Mouse (Mus musculus) layer of hippocampus, postnatal 10 days (tissue): ENCODE measurements around the gene Gm20388. TPM values are rescaled to one million over a fixed set of nuclear protein-coding genes. Genes with fewer than 3 reads are reported as not detected.

Source experiments
- DNase-seq, 2 experiments: peaks; one replicate each; pipeline ENCODE4 v3.0.0; 2021; ENCODE audit warnings: low spot score in 2 of 2
- total RNA-seq, 2 experiments: library from RNA; stranded (reverse); gene quantifications; 2 replicates each; pipeline ENCODE4 v1.2.3; 2021

Gm20388 gene
- total RNA-seq, 2 experiments from 2014 or later, result not detected

- no peak for DNase-seq
Measured at GRCm38 (mm10) chr8:120550430-120550829, 639.8 kb downstream of the Gm20388 start.

DNA sequence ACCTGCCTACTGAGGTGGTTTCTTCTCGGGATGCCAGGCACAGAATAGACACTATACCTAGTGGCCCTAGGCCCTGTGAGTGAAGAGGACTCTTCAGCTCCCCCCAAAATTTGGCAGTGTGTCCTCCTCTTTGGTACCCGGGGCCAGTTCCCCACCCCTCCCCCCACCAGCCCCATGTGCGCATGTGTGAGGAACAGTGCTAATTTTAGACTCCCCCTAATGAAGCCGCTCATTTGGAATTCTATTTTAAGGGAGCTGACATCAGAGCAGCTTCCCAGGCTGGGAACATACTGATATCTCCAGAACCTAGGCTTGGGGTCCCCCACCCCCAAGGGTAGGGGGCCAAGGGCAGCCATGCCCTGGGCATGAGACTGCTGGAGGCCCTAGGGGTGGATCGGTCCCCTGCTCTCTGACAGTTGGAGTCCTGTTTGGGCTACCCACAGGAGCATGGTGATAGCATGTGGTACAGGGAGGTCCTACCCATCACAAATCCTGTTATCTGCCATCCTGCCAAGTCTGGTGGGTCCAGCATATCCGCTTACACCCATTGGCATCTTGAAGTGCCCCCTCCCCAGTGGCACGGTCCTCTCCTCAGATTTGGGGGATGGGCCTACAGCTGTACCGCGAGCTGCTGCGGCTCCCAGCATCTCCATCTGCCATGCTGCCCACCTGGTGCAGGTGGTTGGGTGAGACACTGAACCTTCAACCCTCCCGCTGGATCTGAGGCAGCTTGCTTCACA, 640.5 kb downstream of the Gm20388 start:
- no peak for DNase-seq

DNA sequence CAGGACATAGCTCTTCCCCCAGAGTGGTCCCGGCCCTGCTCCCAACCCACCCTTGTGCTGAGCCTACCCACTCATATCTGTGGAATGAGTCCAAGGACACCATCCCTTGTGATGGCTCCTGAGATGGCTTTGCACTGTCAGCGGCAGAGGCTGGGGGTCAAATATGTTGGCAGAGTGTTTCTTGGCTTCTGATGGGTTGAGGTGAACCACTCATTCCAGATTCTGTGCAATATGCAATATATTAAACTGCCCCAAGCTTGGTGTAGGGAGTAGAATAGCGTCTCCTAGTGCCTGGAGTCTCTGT, 641.0 kb downstream of the Gm20388 start:
- no peak for DNase-seq

- DNase-seq, result no peak
Measured at GRCm38 (mm10) chr8:120552509-120552908, 641.9 kb downstream of the Gm20388 start.

- DNase-seq, result no peak
Measured at GRCm38 (mm10) chr8:120553441-120554123, 642.9 kb downstream of the Gm20388 start.

GRCm38 (mm10) chr8:120554466-120555039, 643.9 kb downstream of the Gm20388 start:
- DNase-seq, result no peak

DNA sequence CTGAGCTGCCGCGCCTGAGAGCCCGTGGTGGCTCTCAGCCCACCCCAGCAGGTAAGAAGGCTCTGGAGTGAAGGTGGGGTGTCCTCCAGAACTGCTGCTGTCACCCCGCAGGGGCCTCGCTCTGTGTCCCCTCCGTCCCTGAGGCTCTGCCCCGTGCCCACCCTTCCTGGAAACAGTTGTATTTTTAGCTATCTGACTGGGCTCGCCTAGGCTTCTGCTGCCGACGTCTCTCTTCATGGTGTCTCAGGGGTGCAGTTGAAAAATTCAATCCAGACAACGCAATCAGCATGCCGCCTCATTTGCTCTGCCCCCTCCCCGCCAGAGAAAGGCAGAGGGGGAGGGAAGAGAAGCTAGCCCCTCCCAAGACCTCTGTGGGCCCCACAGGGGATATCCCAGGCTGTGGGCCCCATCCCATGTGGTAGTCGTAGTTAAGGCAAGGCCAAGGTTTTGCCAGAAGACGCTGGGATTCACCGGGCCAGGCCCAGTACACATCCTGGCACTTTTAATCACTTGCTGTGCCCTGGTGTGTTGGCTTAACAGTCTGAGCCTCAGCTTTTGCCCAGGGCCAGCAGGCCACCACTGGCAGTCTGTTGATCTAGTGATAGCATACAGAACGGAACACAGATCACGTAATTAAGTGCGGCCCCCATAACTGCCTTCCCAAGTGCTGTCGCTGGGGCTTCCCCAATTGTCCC, 645.7 kb downstream of the Gm20388 start:
- no peak for DNase-seq

GRCm38 (mm10) chr8:120557170-120557965, 646.7 kb downstream of the Gm20388 start:
- DNase-seq, result peak; percentile 78 to 84

GRCm38 (mm10) chr8:120558162-120558561, 647.5 kb downstream of the Gm20388 start:
- no peak for DNase-seq

- peak; percentile 69 to 73 for DNase-seq
Measured at GRCm38 (mm10) chr8:120559654-120560053, 649.0 kb downstream of the Gm20388 start.

DNA sequence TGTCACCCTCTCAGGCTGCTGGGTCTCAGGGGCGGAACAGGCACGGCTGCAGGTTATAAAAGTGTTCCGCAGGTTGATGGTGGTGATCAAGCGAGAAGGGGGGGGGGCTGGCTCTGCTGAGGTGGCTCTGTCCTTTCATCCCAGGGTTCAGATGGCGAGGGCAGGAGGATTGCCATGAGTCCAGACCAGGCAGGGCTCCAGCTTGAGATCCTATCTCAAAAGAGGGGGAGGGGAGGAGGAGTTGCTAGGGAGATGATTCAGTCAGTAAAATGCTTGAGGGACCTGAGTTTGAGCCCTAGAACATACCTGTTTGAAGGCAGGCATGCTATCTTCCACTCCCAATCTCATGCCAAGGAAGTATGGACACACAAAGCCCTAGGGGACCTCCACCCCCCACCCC, 649.9 kb downstream of the Gm20388 start:
- DNase-seq, result no peak

DNA sequence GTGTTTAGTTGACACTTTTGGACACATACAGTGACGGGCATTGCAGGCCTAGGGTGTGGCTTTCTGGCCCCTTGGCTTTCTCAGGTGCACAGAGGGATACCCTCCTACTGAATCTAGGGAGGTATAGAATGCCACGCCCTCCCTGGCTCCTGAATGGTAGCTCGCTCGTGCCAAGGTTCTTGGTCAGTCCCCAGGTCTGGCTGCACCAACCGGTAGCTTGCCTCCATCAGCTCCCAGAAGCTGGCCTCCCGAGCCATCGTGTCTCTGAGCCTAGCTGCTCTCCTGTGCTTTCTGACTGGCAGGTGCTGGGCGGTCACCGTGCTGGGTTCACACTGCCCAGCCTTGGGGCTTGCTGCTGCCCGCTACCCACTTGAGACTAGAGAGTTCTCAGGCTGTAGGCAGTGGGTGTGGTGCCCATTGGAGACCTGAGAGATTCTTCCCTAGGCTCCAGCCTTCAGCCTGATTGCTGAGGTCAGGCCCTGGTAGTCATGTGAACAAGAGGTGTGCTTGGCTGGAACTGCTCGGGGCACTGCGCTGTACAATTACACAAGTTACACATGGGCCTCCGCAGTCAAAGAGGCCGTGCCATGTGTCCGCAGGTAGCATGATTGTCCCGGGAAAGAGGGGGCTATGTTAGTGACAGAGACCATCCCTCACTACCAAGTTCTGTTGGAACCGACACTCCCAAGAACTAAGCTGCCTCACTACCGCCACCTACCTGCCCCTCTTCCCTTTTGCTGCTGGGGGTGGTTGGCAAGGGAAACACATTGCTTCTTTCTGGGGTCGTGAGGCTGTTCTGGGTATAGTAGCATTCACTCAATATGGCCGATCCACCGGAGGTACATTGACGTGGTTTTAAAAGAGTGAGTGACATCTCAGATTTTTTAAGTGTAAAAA, 651.1 kb downstream of the Gm20388 start:
- DNase-seq, result peak; percentile 70 to 73

GRCm38 (mm10) chr8:120562680-120563347, 652.2 kb downstream of the Gm20388 start:
- DNase-seq, result no peak

GRCm38 (mm10) chr8:120563348-120563724, 652.7 kb downstream of the Gm20388 start:
- DNase-seq, result no peak

GRCm38 (mm10) chr8:120563851-120564837, 653.5 kb downstream of the Gm20388 start:
- peak; percentile 76 to 78 for DNase-seq

- DNase-seq, result no peak
Measured at GRCm38 (mm10) chr8:120565151-120565711, 654.6 kb downstream of the Gm20388 start.

- no peak for DNase-seq
Measured at GRCm38 (mm10) chr8:120566681-120567080, 656.0 kb downstream of the Gm20388 start.

- no peak for DNase-seq
Measured at GRCm38 (mm10) chr8:120567731-120568130, 657.1 kb downstream of the Gm20388 start.
